Mouse (Mus musculus): Measurements from ENCODE around the gene Pitpnm2. TPM values are rescaled to one million over a fixed set of nuclear protein-coding genes. Genes with fewer than 3 reads are reported as not detected.
"Not testable (repeated sequence)": the region's sequence is repeated elsewhere in the genome, so short reads cannot be mapped to it uniquely, and the experiment has no call there.

Pitpnm2 gene
- total RNA-seq (2014; rRNA removed) (10.6 and 13.9 TPM in 2 replicates), polyA plus RNA-seq (2012; rRNA removed) (25.5 and 30.3 TPM in 2 replicates)

GRCm38 (mm10) chr5:124249614-124250591 is at the start of gene Pitpnm2:
Gene Pitpnm2 (minus strand): TSS chr5:124249760.
- peak within 1 kb of the TSS; percentile 99 for H3K9ac ChIP-seq (ENCODE audit: low read depth, low read length)
- TF ChIP-seq CTCF (IDR thresholded peaks at IDR 0.05; ENCODE audit: low read depth, low read length), result no peak
- 0 out of 2 replicates have a peak, but pooled peaks have one; percentile 15 for TF ChIP-seq POLR2A (IDR thresholded peaks at IDR 0.05; ENCODE audit: extremely low read depth, insufficient read depth, low read length)
- peaks cover 35% of the 10 kb centered on the region for H3K79me2 ChIP-seq (ENCODE audit: control insufficient read depth, insufficient read depth, low read length)
- peaks cover 3% of the 10 kb centered on the region for H3K36me3 ChIP-seq (ENCODE audit: control insufficient read depth, insufficient read depth, low read length)
- H3K27ac ChIP-seq (replicated peaks; ENCODE audit: insufficient read depth, low read depth, low read length), result peak within 1 kb of the TSS; percentile 78
- H3K4me3 ChIP-seq (ENCODE audit: insufficient read depth, low read depth, low read length), result peak within 1 kb of the TSS; percentile 80
- peaks cover 20% of the 10 kb centered on the region for H3K4me1 ChIP-seq (ENCODE audit: control insufficient read depth, insufficient read depth, low read length)
- DNase-seq (ENCODE audit: extremely low read depth, low read depth, low spot score), result peak; percentile 55
- H3K27me3 ChIP-seq (ENCODE audit: control insufficient read depth, insufficient read depth, low read length), result no peaks in the 10 kb centered on the region
- WGBS, result 9% methylated on average over 72 of the region's 90 CpGs

- not testable (repeated sequence) for H3K36me3 ChIP-seq (ENCODE audit: control insufficient read depth, insufficient read depth, low read length); H3K79me2 ChIP-seq (ENCODE audit: control insufficient read depth, insufficient read depth, low read length); H3K27me3 ChIP-seq (ENCODE audit: control insufficient read depth, insufficient read depth, low read length); H3K9ac ChIP-seq (ENCODE audit: low read depth, low read length); H3K4me1 ChIP-seq (ENCODE audit: control insufficient read depth, insufficient read depth, low read length); H3K27ac ChIP-seq (replicated peaks; ENCODE audit: insufficient read depth, low read depth, low read length); H3K4me3 ChIP-seq (ENCODE audit: insufficient read depth, low read depth, low read length)
- TF ChIP-seq CTCF (IDR thresholded peaks at IDR 0.05; ENCODE audit: low read depth, low read length), result peak; percentile 65
- DNase-seq (ENCODE audit: extremely low read depth, low read depth, low spot score), result peak; percentile 39
- WGBS, result 49% methylated on average over 4 of the region's 4 CpGs
These were observed 49.7 kb upstream of the Pitpnm2 start for GRCm38 (mm10) chr5:124299307-124299706.

- no peak for TF ChIP-seq CTCF (IDR thresholded peaks at IDR 0.05; ENCODE audit: low read depth, low read length)
- no peak for TF ChIP-seq POLR2A (IDR thresholded peaks at IDR 0.05; ENCODE audit: extremely low read depth, insufficient read depth, low read length)
- DNase-seq (ENCODE audit: extremely low read depth, low read depth, low spot score), result no peak
- Histone ChIP-seq H3K4me1 (ENCODE audit: control insufficient read depth, insufficient read depth, low read length) (peaks cover 4% of the 10 kb centered on the region), H3K4me3 (ENCODE audit: insufficient read depth, low read depth, low read length) (no peak overlapping the region), H3K27me3 (ENCODE audit: control insufficient read depth, insufficient read depth, low read length) (no peaks in the 10 kb centered on the region), H3K36me3 (ENCODE audit: control insufficient read depth, insufficient read depth, low read length) (peaks cover 3% of the 10 kb centered on the region; the same call in 1 of the 2 replicates), H3K79me2 (ENCODE audit: control insufficient read depth, insufficient read depth, low read length) (no peaks in the 10 kb centered on the region), H3K27ac (replicated peaks; ENCODE audit: insufficient read depth, low read depth, low read length) (no peak overlapping the region), H3K9ac (ENCODE audit: low read depth, low read length) (no peak overlapping the region)
- WGBS, result 81% methylated on average over 4 of the region's 4 CpGs
These were observed 46.9 kb upstream of the Pitpnm2 start for GRCm38 (mm10) chr5:124296475-124296874.

GRCm38 (mm10) chr5:124293967-124294366 is 44.4 kb upstream of the Pitpnm2 start:
- peaks cover 3% of the 10 kb centered on the region; the same call in 1 of the 2 replicates for H3K36me3 ChIP-seq (ENCODE audit: control insufficient read depth, insufficient read depth, low read length)
- H3K79me2 ChIP-seq (ENCODE audit: control insufficient read depth, insufficient read depth, low read length), result no peaks in the 10 kb centered on the region
- H3K4me3 ChIP-seq (ENCODE audit: insufficient read depth, low read depth, low read length), result no peak overlapping the region
- no peaks in the 10 kb centered on the region for H3K27me3 ChIP-seq (ENCODE audit: control insufficient read depth, insufficient read depth, low read length)
- DNase-seq (ENCODE audit: extremely low read depth, low read depth, low spot score), result no peak
- WGBS, result 93% methylated on average over 5 of the region's 5 CpGs
- peaks cover 4% of the 10 kb centered on the region for H3K4me1 ChIP-seq (ENCODE audit: control insufficient read depth, insufficient read depth, low read length)
- TF ChIP-seq POLR2A (IDR thresholded peaks at IDR 0.05; ENCODE audit: extremely low read depth, insufficient read depth, low read length), result no peak
- no peak for TF ChIP-seq CTCF (IDR thresholded peaks at IDR 0.05; ENCODE audit: low read depth, low read length)
- H3K27ac ChIP-seq (replicated peaks; ENCODE audit: insufficient read depth, low read depth, low read length), result no peak overlapping the region
- H3K9ac ChIP-seq (ENCODE audit: low read depth, low read length), result no peak overlapping the region

- H3K4me1 ChIP-seq (ENCODE audit: control insufficient read depth, insufficient read depth, low read length), result peaks cover 4% of the 10 kb centered on the region
- H3K4me3 ChIP-seq (ENCODE audit: insufficient read depth, low read depth, low read length), result no peak overlapping the region
- no peaks in the 10 kb centered on the region for H3K79me2 ChIP-seq (ENCODE audit: control insufficient read depth, insufficient read depth, low read length)
- no peak for TF ChIP-seq CTCF (IDR thresholded peaks at IDR 0.05; ENCODE audit: low read depth, low read length)
- no peak for TF ChIP-seq POLR2A (IDR thresholded peaks at IDR 0.05; ENCODE audit: extremely low read depth, insufficient read depth, low read length)
- WGBS, result 91% methylated on average over 4 of the region's 4 CpGs
- H3K27ac ChIP-seq (replicated peaks; ENCODE audit: insufficient read depth, low read depth, low read length), result no peak overlapping the region
- no peak overlapping the region for H3K9ac ChIP-seq (ENCODE audit: low read depth, low read length)
- no peak for DNase-seq (ENCODE audit: extremely low read depth, low read depth, low spot score)
- H3K27me3 ChIP-seq (ENCODE audit: control insufficient read depth, insufficient read depth, low read length), result no peaks in the 10 kb centered on the region
- peaks cover 4% of the 10 kb centered on the region for H3K36me3 ChIP-seq (ENCODE audit: control insufficient read depth, insufficient read depth, low read length)
These were observed 40.7 kb upstream of the Pitpnm2 start for GRCm38 (mm10) chr5:124290216-124290615.
